Mouse (Mus musculus): ENCODE measurements around the gene Rpl26.

DNA sequence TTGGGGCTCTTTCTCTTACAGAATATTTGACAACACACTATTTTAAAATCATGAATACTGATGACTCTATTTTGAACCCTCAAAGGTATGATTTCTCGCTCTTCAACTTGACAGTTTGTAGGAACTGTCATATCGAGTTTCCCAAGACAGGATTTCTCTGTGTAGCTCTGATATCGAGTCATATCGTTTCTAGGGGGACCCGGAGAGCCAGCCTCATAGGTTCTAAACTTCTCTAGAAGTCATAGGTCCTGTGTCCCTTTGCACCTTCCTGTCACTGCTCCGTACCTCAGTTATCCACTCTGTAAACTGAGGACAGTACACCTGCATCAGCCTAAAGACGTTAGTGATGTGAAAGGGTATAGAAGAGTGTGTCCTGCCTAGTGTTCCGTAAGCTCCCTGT lies 1.6 kb upstream of the Rpl26 start:
- TF ChIP-seq CTCF (IDR thresholded peaks at IDR 0.05; ENCODE audit: low read depth, low read length) (no peak), POLR2A (IDR thresholded peaks at IDR 0.05; ENCODE audit: borderline replicate concordance, low read depth, low read length) (no peak)

Measured in bone marrow macrophage, adult 2 months (primary cell).